ENCODE assay signal across 15 mouse cellular contexts in genomic region chr6:118347291-118347690, GRCm38 (mm10).
A peak's percentile ranks its signal among the peaks of the same experiment; 100 is the strongest.
DNase-seq lines count a peak whose midpoint lies in the region; TF ChIP-seq lines count a peak whose summit lies in the region.
"Had no signal": no experiment of that assay in that cellular context is flagged by ENCODE, and none has a peak within 500 bp of the region (broad histone marks: within the 10 kb centered on the region; RNA-seq: fewer than 3 reads in every experiment).

No protein-coding gene starts in this region.

- no peaks in the 10 kb centered on the region for H3K9me3 ChIP-seq in heart, embryonic 10.5 days
- H3K9me3 ChIP-seq: G1E had no signal

- no peaks in the 10 kb centered on the region for H3K27me3 ChIP-seq in heart, embryonic 10.5 days (ENCODE audit: insufficient read depth, poor library complexity, severe bottlenecking)
- H3K27me3 ChIP-seq in heart, adult 2 months (ENCODE audit: control insufficient read depth, insufficient read depth, low read length) = no peaks in the 10 kb centered on the region

- TF ChIP-seq CTCF in heart, adult 2 months (IDR thresholded peaks at IDR 0.05) = no peak

- TF ChIP-seq POLR2A in heart, adult 2 months (IDR thresholded peaks at IDR 0.05; ENCODE audit: insufficient read depth, low read depth, low read length) = no peak

- peak; percentile 72 for DNase-seq in heart, adult 11 months
- DNase-seq in heart, adult 8-10 months (ENCODE audit: low spot score) = no peak
- DNase-seq in heart, embryonic 10.5 days (ENCODE audit: low spot score) = peak; percentile 58
- no peak for DNase-seq in heart, adult 2 months
- DNase-seq: adrenal gland, adult 2 months; adrenal gland, adult 8-10 months; adrenal gland, postnatal 10 days; adrenal gland, postnatal 14 days; adrenal gland, postnatal 25 days; adrenal gland, postnatal 36 days; B cell, adult 2 months; cerebellum, adult 11 months; cerebellum, adult 11-12 months; cerebellum, adult 18-20 months had no signal

- TF ChIP-seq EP300 in heart, adult 2 months (IDR thresholded peaks at IDR 0.05; ENCODE audit: insufficient read depth, low read depth, low read length) = no peak

- H3K4me3 ChIP-seq in heart, embryonic 10.5 days = no peak overlapping the region
- H3K4me3 ChIP-seq in heart, adult 2 months = no peak overlapping the region

- no peaks in the 10 kb centered on the region for H3K79me2 ChIP-seq in heart, adult 2 months (replicated peaks; ENCODE audit: control insufficient read depth, insufficient read depth, low read length)

- H3K36me3 ChIP-seq in heart, embryonic 10.5 days = no peaks in the 10 kb centered on the region
- no peaks in the 10 kb centered on the region for H3K36me3 ChIP-seq in heart, adult 2 months (ENCODE audit: control insufficient read depth, insufficient read depth, low read length)
- H3K36me3 ChIP-seq: G1E had no signal

- intact Hi-C loops in heart, adult 2 months (cut with DNase I) = no loop called here

- no peaks in the 10 kb centered on the region for H3K4me1 ChIP-seq in heart, embryonic 10.5 days
- H3K4me1 ChIP-seq in heart, adult 2 months (ENCODE audit: control insufficient read depth, insufficient read depth, low read length) = peaks cover 2% of the 10 kb centered on the region

- H3K9ac ChIP-seq in heart, adult 2 months (ENCODE audit: low read depth, low read length) = no peak overlapping the region

- H3K27ac ChIP-seq in heart, embryonic 10.5 days = no peak overlapping the region
- no peak overlapping the region for H3K27ac ChIP-seq in heart, adult 2 months

- 83% methylated on average over 8 of the region's 8 CpGs for WGBS in heart, embryonic 10.5 days
- 65% methylated on average over 8 of the region's 8 CpGs for WGBS in heart, adult 2 months

Comparison
In these comparisons a context has a peak if more than half of its experiments do, and no peak if none do; other contexts are left out.
1. DNase-seq: peak in heart, adult 11 months (single experiment) and heart, embryonic 10.5 days (single experiment); none in heart, adult 8-10 months (single experiment) and heart, adult 2 months (0 of 2).